Mouse (Mus musculus) megakaryocyte, embryonic 14.5 days (primary cell): ENCODE measurements around the gene Rab36. TPM values are rescaled to one million over a fixed set of nuclear protein-coding genes. Genes with fewer than 3 reads are reported as not detected.
A peak's percentile ranks its signal among the peaks of the same experiment; 100 is the strongest.
"Not testable (repeated sequence)": the region's sequence is repeated elsewhere in the genome, so short reads cannot be mapped to it uniquely, and the experiment has no call there.

Experiments used
- H3K27me3 ChIP-seq: replicated peaks from 2 replicates; pipeline ENCODE3; 2012; ENCODE audit warnings: inconsistent platforms
- H3K36me3 ChIP-seq: replicated peaks from 2 replicates; pipeline ENCODE3; 2012; ENCODE audit warnings: low read length, inconsistent platforms, mixed read lengths
- H3K4me1 ChIP-seq: 2 replicates; pipeline ENCODE4 v1.6.1; 2012; ENCODE audit warnings: inconsistent platforms
- H3K4me3 ChIP-seq: replicated peaks from 2 replicates; pipeline ENCODE3; 2012; ENCODE audit warnings: moderate library complexity, mild to moderate bottlenecking, inconsistent platforms
- H3K9me3 ChIP-seq: 2 replicates; pipeline ENCODE4 v1.6.1; 2012; ENCODE audit warnings: inconsistent platforms
- FLI1 ChIP-seq: IDR thresholded peaks from 2 replicates; pipeline ENCODE4 v1.6.1; 2012; ENCODE audit warnings: low read length, inconsistent platforms, mixed read lengths
- GATA1 ChIP-seq: IDR thresholded peaks from 3 replicates; pipeline ENCODE4 v1.6.1; 2012; ENCODE audit warnings: mixed read lengths, low read length, inconsistent platforms, borderline replicate concordance
- polyA plus RNA-seq: library from polyadenylated mRNA; stranded (reverse); fragments of >175 nt; gene quantifications from 2 replicates; pipeline ENCODE4 v1.2.3, GENCODE M21; 2012; ENCODE audit warnings: low replicate concordance; ENCODE audit not compliant: insufficient read depth

The Rab36 gene
- polyA plus RNA-seq, 1 experiment: 0.85 TPM

DNA sequence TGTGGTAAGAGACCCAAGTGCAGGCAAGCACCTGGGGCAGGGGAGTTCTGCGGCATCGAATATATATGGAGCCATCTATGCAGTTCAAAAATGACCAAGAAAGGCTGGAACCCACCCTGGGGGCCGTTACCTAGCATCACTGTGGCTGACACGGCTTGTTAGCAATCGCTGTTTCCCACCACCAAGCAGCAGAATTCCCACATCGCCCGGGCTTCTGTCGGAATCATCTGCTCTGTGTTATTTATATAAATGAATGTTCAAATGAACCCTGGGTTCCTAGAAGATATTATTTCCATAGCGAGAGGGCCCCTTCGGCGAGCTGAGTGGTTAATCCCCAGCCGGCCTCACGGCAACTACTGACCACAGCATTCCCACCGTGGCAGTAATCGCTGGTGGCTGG is 26.2 kb upstream of the Rab36 start:
- Histone ChIP-seq H3K27me3 (no peaks in the 10 kb centered on the region), H3K4me1 (peaks cover 96% of the 10 kb centered on the region), H3K4me3 (no peak overlapping the region), H3K36me3 (peaks cover 96% of the 10 kb centered on the region), H3K9me3 (no peaks in the 10 kb centered on the region)
- TF ChIP-seq FLI1: no peak
- no peak for TF ChIP-seq GATA1

DNA sequence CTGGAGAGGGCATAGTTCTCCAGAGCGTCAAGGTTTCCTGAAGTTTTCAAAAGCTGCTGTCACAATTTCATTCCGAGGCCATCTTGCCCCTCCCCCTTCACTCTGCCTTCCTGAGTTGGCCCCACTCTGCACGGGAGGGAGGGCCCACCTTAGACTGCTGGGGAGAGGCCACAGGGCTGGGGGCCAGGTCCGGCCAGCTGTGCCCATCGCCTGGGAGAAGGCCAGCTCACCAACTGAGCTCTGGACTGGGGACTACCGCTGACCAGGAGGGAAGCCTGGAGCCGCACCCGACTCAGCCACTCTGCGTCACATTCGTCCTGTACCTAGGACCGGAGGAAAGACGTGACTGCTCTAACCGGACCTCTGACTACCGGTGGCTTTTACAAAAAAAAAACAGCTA is 21.4 kb upstream of the Rab36 start:
- H3K36me3 ChIP-seq: peaks cover 86% of the 10 kb centered on the region
- TF ChIP-seq GATA1 (no peak), FLI1 (no peak)
- no peak overlapping the region for H3K4me3 ChIP-seq
- peaks cover 3% of the 10 kb centered on the region; the same call in 1 of the 2 replicates for H3K9me3 ChIP-seq
- no peaks in the 10 kb centered on the region for H3K27me3 ChIP-seq
- peaks cover 95% of the 10 kb centered on the region for H3K4me1 ChIP-seq

DNA sequence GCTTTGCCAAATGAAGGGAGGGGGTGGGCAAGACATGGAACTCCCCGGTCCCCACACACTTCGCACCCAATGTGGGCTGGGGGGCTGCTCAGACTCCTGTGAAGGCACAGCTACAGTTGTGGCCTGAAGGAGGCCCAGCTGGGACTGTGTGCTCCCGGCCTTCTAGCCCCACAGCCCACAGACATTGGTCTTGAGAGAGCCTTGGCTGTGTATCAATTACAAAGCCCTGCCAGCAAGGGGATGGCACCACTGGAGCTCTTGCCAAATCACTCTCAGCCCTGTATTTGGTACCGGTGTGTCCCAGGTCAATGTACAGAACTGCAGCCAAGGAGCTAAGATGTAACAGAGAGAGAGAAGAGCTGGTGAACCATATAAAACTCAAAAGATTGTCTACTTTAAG is 20.4 kb upstream of the Rab36 start:
- Histone ChIP-seq H3K4me1 (peaks cover 95% of the 10 kb centered on the region), H3K9me3 (peaks cover 3% of the 10 kb centered on the region; the same call in 1 of the 2 replicates), H3K4me3 (no peak overlapping the region), H3K36me3 (peaks cover 77% of the 10 kb centered on the region), H3K27me3 (no peaks in the 10 kb centered on the region)
- TF ChIP-seq GATA1 (no peak), FLI1 (no peak)

DNA sequence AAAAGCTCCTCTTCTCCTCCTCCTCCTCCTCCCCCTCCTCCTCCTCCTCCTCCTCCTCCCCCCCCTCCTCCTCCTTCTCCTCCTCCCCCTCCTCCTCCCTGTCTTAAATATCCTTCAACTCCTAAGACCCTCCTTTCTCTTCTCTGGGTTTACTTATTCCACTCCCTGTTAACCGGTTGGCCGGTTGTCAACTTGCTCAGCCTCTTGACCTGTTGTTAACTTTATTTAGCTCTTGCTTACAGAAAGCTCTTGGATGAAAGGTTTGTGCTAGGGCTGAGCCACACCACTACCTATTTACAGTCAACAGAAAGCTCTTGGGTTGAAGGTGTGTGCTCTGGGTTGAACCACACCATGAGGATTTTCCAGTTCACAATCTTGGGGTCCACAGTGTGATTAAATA is 16.6 kb upstream of the Rab36 start:
- no peak for TF ChIP-seq FLI1
- no peak for TF ChIP-seq GATA1
- Histone ChIP-seq H3K9me3 (peaks cover 29% of the 10 kb centered on the region), H3K27me3 (peaks cover 3% of the 10 kb centered on the region), H3K4me3 (no peak overlapping the region), H3K36me3 (peaks cover 74% of the 10 kb centered on the region), H3K4me1 (peaks cover 75% of the 10 kb centered on the region)

DNA sequence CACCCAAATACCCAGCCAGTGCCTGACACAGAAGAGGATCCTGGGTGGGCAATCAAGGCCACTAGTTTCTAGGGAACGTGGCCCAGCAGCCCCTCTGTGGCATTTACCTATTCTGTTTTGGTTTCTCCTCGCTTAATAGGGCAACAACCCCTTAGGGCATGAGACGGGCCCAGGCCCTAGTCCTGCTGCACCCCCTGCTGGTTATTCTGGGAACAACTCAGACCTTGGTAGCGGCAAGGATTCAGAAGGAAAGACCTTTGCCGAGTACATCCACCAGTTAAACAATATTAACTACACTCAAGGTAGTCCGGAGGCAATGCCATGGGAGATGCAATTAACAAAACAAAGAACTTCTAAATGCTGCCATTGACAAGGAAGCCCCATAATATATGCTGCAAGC is 15.7 kb upstream of the Rab36 start:
- Histone ChIP-seq H3K4me3 (no peak overlapping the region), H3K9me3 (peaks cover 29% of the 10 kb centered on the region), H3K36me3 (peaks cover 69% of the 10 kb centered on the region), H3K27me3 (peaks cover 3% of the 10 kb centered on the region), H3K4me1 (peaks cover 71% of the 10 kb centered on the region)
- no peak for TF ChIP-seq GATA1
- TF ChIP-seq FLI1: no peak

DNA sequence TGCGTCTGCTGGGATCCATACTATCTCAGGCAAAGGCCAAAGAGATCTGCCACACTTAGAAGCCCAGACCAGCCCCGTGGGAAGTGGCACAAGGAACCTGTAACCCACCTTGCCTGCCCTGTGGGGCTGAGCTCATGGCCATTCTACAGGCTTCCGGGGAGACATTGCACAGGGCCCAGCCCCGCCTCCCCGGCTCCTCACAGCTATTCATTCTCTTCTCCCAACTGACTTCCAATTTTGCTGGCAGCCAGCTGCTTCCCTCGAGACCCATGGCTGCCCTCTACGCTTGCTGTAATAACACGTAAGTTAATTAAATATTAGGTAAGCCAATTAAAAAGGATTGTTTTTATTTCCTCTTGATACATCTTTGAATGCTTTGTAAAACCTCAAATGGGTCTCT is 10.4 kb upstream of the Rab36 start:
- H3K9me3 ChIP-seq: peaks cover 31% of the 10 kb centered on the region
- H3K27me3 ChIP-seq: peaks cover 3% of the 10 kb centered on the region
- H3K36me3 ChIP-seq: peaks cover 49% of the 10 kb centered on the region
- no peak for TF ChIP-seq FLI1
- TF ChIP-seq GATA1: no peak
- H3K4me3 ChIP-seq: no peak overlapping the region
- H3K4me1 ChIP-seq: peaks cover 66% of the 10 kb centered on the region

DNA sequence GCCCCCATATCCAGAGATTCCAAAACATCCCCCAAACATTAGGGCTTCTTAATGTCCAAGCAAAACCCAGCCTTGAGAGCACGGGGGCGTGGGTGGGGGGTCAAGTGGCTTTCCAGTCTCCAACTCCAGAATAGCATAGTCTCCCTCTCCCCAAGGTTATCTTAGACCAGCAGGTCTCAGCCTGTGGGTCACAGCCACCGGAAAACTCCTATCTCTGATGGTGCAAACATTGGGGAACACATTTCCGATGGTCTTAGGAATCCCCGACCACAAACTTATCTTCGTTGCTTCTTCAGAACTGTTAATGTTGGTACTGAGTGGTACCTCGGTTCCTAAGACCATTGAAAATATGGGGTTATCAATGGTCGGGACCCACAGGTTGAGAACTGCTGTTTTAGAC is 8.1 kb upstream of the Rab36 start:
- peaks cover 16% of the 10 kb centered on the region for H3K9me3 ChIP-seq
- peaks cover 28% of the 10 kb centered on the region for H3K36me3 ChIP-seq
- H3K4me1 ChIP-seq: peaks cover 74% of the 10 kb centered on the region
- no peaks in the 10 kb centered on the region for H3K27me3 ChIP-seq
- H3K4me3 ChIP-seq: peak overlapping the region; percentile 51
- TF ChIP-seq GATA1 (0 out of 3 replicates have a peak, but pooled peaks have one; percentile 56), FLI1 (no peak)

DNA sequence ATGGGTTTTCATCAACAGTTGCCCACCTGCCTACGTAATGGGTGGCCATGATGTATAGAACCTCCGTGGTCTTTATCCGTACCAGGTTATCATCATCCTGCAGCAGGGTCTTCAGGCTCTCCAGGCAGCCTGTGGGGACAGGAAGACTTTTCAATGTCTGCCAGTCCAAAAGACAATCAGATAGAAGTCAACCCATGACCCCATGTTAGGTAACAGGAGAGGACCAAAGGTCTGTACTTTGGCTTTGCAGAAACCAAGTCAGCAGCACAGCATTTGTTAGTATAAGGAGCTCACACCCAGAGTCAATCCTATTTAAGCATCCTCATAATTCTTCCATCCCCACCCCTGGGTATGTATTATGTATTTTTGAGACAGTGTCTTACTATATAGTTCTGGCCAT is 7.2 kb upstream of the Rab36 start:
- peaks cover 20% of the 10 kb centered on the region for H3K36me3 ChIP-seq
- H3K4me1 ChIP-seq: peaks cover 75% of the 10 kb centered on the region
- TF ChIP-seq FLI1: no peak
- TF ChIP-seq GATA1: no peak
- H3K9me3 ChIP-seq: peaks cover 8% of the 10 kb centered on the region
- no peaks in the 10 kb centered on the region for H3K27me3 ChIP-seq
- H3K4me3 ChIP-seq: no peak overlapping the region

DNA sequence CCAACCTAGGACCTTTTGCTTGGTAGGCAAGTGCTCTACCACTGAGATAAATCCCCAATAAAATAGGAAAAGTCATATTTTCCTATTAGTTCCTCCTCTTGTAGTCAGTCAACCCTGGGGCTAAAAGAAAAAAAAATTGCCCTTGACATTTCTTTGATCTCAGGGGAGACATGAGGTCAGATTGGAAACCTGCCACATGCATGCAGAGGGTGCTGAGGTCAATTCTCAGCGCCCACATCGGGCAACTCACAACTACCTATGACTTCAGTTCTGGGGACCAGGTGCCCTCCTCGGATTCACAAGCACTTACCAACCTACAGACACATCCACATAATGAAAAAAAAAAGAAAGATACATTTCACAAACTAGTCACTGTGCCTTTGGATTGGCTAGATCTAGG is 6.6 kb upstream of the Rab36 start:
- Histone ChIP-seq H3K4me3 (no peak overlapping the region), H3K9me3 (peaks cover 5% of the 10 kb centered on the region), H3K4me1 (peaks cover 74% of the 10 kb centered on the region), H3K36me3 (peaks cover 15% of the 10 kb centered on the region), H3K27me3 (no peaks in the 10 kb centered on the region)
- TF ChIP-seq FLI1 (no peak), GATA1 (no peak)

DNA sequence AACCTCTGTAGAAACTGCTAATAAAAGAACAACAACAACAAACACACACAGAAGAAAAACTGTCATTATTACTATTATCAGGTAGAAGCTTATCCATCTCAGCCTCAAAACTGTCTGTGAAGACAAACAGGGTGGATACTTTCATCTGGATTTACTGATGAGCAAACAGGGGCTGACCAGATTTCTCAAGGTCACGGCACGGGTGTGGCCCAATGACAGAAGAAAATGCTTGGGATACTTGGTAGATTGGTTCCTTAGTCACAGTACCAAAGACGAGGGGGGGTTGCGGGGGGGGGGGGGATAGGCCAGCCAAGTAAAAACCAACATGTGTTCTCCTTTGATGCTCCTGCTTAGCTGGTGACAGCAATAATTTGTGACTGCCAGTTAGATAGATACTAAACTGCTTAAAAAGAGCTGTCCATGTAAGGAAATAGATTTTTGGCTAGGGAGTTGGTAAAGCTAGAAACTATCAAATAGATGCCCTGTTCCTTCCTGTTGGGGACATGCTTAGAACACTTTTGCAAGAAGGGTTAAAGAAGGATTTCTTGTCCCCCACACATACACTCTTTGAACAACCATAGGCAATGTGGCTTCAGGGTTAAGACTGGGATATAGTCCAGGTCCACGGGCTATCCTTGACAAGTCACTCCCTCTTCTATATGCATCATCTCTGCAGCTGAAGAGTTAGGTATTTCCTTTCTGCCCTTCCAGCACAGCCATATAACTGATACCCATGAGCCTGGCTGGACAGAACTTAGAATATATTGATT is 5.3 kb upstream of the Rab36 start:
- Histone ChIP-seq H3K9me3 (peaks cover 5% of the 10 kb centered on the region), H3K36me3 (peaks cover 10% of the 10 kb centered on the region), H3K4me1 (peaks cover 82% of the 10 kb centered on the region), H3K27me3 (no peaks in the 10 kb centered on the region), H3K4me3 (no peak overlapping the region)
- no peak for TF ChIP-seq FLI1

DNA sequence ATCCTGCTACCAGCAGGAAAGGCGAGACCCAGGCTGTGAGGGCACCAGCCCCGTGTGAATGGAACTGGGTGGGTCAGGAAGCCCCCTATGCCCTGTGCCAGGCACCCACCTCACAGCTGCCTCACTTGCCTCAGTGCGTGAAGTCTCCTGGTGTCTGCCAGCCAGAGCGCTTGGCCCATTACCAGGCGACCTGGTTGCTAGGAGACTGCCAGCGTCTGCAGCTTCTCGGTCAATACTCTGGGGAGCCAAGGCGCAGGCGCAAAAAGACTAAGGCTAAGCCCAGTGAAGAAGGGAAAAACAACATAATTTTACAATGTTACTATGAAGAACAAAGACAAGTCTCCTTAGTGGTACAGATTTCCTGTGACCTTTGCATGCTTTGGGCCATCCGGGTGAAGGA is 4.5 kb upstream of the Rab36 start, which contains the start of gene Rsph14:
Gene Rsph14, minus strand, starts transcription at position 192 of the 400 bp plus-strand sequence.
- peaks cover 86% of the 10 kb centered on the region for H3K4me1 ChIP-seq
- H3K4me3 ChIP-seq: no peak within 1 kb of the TSS
- H3K36me3 ChIP-seq: peaks cover 4% of the 10 kb centered on the region
- no peaks in the 10 kb centered on the region for H3K27me3 ChIP-seq
- TF ChIP-seq GATA1 (no peak), FLI1 (no peak)
- H3K9me3 ChIP-seq: peaks cover 2% of the 10 kb centered on the region

DNA sequence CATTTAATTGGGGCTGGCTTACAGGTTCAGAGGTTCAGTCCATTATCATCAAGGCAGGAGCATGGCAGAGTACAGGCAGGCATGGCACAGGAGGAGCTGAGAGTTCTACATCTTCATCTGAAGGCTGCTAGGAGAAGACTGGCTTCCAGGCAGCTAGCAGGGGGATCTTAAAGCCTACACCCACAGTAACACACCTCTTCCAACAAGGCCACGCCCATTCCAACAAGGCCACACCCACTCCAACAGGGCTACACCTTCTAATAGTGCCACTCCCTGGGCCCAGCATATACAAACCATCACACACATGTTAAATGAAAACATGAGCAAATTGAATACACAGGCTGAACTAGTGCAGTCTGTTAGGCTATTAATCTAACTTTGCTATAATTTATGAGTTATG is 5.2 kb downstream of the Rab36 start:
- H3K4me3 ChIP-seq, H3K9me3 ChIP-seq: not testable (repeated sequence)
- peaks cover 23% of the 10 kb centered on the region for H3K27me3 ChIP-seq
- peaks cover 32% of the 10 kb centered on the region for H3K36me3 ChIP-seq
- peaks cover 69% of the 10 kb centered on the region for H3K4me1 ChIP-seq
